Mouse (Mus musculus) embryonic stem cell, embryonic (primary cell): ENCODE measurements around the gene Cd44.

Experiments
- CTCF ChIA-PET, 4 experiments: fragments of 300-600 bp in 2 of 4; fragments of 350-600 bp in 2 of 4; sonication (Branson Sonifier 250); formaldehyde crosslinking; loops; one replicate each; lab custom pipeline; 2022; ENCODE audit warnings: inconsistent platforms in 2 of 4; lab: Charles Lee
- POLR2A ChIA-PET, 4 experiments: fragments of 300-600 bp in 2 of 4; fragments of 350-600 bp in 2 of 4; sonication (Branson Sonifier 250); formaldehyde crosslinking; loops; one replicate each; lab custom pipeline; 2022; ENCODE audit warnings: antibody characterized with exemption in 4 of 4, inconsistent platforms in 1 of 4; lab: Charles Lee

The Cd44 gene

DNA sequence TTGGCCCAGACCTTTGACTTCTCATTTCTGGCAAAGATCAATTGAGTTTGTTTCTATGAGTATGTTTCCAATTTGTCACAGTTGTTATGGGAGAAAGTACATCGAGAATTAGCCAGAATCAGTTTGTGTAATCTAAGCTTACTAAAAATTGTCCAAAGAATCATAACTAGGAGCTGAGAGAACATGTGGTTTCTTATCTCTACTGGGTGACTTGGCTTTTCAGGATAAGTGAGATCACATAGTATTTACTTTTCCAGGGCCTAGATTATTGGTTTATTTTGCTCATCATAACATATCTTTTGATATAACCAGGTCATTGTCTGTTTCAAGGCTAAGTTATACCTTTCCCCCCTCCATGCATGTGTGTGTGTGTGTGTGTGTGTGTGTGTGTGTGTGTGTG, 16.8 kb upstream of the Cd44 start:
- ChIA-PET POLR2A (no interaction called here), CTCF (no interaction called here)

DNA sequence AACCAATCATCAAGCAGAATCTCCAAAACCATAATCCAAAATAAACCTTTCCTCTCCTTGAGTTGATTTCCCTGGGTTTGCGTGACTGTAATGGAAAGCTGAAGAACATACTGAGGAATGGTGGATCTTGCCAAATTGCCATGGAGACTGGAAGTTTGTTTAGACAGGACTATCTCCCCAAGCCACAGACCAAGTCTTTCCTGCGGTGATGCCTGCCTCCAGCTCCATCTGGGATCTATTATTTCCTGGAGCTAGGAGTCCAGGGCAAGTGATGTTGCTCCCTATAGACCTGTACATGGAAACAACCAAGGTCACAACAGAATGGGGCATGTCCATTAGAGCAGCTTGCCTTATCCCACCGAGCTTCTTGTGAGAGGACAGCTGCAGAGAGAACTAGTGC, 15.1 kb upstream of the Cd44 start:
- CTCF ChIA-PET: no interaction called here
- POLR2A ChIA-PET: no interaction called here

DNA sequence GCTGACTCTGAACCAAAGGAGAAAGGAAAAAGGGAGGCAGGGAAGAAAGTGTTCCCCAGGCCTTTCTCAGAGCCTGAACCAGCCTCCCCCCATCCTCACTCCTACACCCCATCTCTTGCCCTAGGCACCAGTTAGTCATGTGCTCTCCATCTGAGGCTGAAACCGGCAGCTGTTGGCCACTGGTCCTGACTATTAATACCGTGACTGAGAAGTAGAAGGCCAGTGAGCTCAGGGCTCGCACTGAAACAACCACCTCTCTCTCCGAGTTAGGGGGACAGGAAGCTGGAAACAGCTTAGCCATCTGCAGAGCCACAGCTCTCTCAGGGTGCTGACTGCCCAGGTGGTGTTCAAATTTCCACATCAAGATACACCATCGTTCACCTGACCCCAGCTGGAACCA, 13.2 kb upstream of the Cd44 start:
- CTCF ChIA-PET: no interaction called here
- POLR2A ChIA-PET: interaction anchor here in 1 of 4 experiments (0.6 kb wide), 1 partner anchor 211 kb away, joined by 3 read pairs; no protein-coding TSS in a partner anchor

DNA sequence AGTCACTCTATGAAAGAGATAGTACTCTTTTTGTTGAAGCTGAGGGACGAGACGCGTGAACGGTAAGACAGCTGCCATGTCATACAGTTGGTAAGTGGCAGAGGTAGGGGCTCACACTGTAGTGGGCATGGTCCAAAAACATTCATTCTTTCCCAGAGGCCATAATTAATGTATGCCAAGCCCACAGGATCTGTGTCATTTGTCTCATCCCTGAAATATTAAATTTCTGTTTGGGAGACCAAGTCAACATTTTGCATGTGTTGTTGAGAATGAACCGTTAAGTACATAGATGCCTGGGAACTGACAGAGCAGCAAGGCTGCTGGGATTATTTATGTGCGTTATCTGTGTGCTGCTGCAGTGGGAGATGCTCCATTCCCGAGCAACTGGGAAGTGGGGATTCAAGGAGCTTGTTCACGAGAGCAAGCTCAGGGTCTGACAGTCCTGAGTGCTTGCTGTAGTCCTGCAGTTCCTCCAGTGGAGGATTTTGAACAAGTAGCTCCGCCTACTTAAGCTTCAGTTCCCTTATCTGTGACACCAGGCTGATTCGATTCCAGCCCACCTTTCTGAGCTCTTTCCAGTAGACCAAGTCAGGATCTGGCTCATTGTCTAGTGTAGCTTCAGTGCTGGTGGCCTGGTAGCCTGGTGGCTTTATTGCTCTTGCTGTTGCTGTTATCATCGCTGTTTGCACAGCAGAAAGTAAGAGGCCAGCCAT, 12.5 kb upstream of the Cd44 start:
- CTCF ChIA-PET: no interaction called here
- POLR2A ChIA-PET: no interaction called here

DNA sequence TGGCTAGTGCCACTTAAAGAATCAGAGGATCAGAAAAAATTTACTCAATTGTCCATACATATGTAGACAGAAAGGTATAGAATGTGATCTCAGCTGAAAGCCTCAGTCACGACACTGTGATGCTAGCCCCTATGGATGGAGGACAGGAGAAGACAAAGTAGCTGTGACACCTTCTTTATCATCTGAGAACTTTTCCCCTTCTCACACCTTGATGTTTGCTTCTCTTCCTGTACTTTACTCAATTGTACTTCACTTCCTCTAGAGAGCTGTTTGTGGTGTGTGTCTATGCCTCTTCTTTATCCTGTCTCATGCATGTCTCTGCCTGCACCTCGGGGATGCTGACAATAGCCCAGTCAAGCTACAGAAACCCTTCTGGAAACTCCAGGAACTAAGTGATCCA, 11.5 kb upstream of the Cd44 start:
- ChIA-PET POLR2A (no interaction called here), CTCF (interaction anchor here in 1 of 4 experiments (1.2 kb wide), 1 partner anchor 13 kb away, joined by 3 read pairs; no protein-coding TSS in a partner anchor)

DNA sequence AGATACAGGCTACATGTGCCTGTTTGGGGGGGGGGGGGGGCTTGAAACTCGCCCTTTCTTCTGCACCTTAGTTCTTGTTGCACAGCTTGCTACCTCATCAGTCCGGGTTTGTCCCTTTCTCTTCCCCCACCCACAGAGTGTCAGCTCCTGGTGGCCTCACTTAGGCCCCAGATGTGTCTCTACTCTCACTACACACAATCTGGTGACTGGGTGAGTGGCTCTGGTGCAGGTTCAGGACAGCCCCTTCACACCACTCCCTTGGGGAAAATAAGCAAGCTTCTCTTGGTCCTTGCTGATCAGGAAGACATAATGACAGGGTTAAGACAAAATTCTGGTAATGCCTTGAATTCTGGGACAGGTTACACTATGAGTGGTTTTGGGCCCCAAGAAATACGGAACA, 11.0 kb upstream of the Cd44 start:
- ChIA-PET CTCF (interaction anchor here in 1 of 4 experiments (1.2 kb wide), 1 partner anchor 12 kb away, joined by 3 read pairs; no protein-coding TSS in a partner anchor), POLR2A (no interaction called here)

DNA sequence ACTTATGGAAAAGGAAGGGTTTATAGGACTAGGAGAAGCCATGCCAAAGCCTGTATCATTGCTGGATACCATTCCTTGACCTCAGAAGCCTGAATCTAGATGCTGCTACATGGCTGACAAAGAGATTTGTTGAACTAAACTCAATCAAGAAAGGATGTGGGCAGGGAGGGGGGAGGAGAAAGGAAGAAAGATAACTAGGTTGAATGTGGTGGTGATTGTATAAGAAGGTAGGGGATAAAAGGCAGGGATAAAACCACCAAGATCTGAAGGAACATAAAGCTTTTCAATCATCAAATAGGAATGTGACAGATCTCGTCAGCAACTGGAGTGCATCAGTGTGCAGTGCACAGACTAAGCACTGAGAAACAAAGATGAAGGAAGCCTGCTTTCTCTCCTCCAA, 7.9 kb upstream of the Cd44 start:
- ChIA-PET POLR2A (no interaction called here), CTCF (no interaction called here)

DNA sequence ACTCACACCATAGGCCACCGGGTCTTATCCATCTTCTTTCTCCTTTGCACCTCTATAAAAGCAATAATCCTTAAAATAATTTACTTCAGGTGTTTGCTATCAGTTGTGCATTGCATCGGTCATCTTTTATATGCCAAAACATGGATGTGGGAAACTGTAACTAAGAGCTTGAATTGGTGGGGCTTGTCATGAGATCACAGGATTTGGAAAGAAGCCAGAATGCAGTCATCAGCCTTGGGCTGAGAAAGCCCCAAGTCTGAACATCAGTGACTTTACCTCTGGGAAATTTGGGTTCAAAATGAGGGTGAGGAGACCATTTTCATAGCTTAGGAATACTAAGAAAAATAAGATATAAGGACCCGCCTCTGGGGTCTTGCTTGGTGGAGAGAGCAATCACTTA, 4.1 kb upstream of the Cd44 start:
- CTCF ChIA-PET: no interaction called here
- POLR2A ChIA-PET: no interaction called here

DNA sequence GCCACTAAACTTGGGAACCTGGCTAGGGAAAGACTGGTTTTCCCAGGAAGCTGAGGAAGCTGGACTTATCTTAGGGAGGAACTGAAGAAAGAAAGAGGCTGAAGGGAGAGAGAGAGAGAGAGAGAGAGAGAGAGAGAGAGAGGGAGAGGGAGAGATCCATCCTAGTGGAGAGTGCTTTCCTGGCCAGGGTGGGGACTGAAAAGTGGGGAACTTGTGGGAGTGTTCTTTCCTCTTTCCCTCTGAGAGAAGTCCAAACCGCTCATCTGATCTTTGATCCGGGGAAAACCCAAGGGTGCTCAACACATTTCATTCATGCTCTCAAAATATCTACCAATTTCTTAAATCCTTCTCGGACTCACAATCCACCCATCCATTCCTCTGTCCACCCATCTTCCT, 361 bp upstream of the Cd44 start:
- ChIA-PET POLR2A (interaction anchor here in 1 of 4 experiments (0.6 kb wide), 1 partner anchor 438 kb away, joined by 3 read pairs; no protein-coding TSS in a partner anchor), CTCF (no interaction called here)

DNA sequence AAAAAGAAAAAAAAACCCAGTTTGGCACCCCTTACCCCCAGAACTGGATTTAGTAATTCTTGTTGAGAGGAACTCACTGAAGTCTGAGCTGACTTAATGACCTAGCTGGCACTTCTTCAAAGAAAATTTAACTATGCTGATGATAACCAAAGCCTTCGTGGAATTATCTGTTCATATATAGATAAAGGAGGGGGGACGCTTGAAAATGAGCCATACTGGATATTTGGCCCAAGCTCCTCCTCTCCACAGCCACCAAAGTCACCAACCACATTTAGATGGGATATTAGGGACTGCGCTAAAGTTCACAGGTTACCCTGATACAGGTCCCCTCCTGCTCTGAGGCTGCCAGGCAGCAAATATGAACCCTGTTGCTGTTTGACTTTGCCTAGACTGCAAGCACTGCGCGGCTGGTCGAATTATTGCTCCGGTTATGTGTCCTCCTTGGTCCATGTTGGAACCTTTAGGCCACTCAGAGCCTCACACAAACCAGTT, 1.2 kb downstream of the Cd44 start:
- CTCF ChIA-PET: interaction anchor here in 1 of 4 experiments (1.1 kb wide), 1 partner anchor 12 kb away, joined by 3 read pairs; no protein-coding TSS in a partner anchor
- POLR2A ChIA-PET: interaction anchor here in 2 of 4 experiments (0.6 to 1.1 kb wide), 2 partner anchors 11 to 586 kb away, joined by 3 to 5 read pairs; no protein-coding TSS in a partner anchor

DNA sequence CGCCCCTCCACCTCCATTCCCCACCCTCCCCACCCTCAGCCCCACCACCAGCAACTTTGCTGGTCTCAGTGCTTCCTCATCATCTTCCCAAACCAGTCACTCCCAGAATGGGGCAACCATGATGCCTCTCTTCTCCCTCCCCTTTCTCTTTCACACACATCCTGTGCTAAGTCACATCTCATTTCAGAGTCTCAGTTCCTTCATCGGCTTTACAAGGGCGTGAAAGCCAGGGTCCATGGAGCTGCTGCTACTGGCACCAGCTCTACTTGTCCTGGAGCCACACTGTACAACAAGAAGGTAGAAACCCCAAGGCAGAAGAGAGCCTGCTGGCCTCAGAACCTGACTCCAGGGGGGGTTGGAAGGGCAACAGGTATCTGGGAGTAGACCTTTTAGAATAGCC, 2.2 kb downstream of the Cd44 start:
- ChIA-PET CTCF (no interaction called here), POLR2A (no interaction called here)

DNA sequence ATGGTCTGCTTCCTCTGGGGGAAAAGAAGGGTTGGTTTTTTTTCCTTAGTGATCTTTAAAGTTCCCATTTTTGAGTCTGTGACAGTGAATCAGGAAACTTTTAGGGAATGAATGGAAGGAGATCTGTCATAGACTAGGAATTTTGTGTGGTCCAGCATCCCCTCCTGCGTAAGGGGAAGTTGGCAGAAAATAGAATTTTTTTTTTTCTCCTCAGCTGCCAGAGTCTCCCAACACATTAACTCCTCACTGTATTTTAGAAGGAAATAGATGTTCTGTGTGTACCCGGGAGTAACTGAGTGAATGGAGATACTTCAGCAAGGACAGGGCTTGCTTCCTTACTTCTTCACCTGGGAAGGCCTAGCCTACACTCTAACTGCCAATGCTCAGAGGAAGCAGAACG, 2.9 kb downstream of the Cd44 start:
- POLR2A ChIA-PET: no interaction called here
- CTCF ChIA-PET: no interaction called here

DNA sequence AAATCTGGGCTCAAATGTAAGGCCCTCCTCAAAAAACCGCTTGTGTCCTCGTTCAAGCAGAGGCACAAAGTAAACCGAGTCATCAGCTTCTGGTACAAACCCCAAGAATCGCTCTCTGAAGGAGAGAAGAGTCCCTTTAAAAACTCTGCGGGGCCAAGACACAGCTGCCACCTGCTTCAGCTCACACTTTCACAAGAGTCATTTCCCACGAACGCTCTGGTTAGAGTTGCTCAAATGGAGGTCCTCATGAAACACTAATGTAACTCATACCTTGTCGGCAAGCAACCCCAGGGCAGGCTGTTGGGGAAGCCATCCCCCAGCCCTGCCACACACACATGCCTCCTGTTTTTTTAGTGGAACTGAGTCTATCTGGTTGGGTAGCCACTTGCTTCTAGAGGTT, 5.3 kb downstream of the Cd44 start:
- POLR2A ChIA-PET: no interaction called here
- CTCF ChIA-PET: no interaction called here

DNA sequence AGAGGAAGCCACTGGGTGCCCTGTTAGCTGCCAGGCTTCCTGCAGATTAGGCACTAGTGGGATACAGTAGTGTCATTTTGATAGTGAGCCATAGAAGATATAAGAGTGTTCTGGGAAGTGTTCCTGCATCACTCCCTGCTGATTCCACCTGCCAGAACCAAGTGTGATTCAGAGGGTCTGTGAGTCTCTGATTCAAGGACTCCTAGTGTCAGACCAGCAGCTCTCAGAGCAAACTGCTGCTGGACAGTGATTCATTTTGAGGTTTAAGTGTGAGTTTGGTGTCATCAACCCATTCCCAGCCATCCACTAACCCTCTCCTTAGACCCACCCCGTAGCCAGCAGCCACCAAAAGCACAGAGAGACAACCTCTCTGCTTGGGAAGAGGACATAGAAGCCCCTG, 6.3 kb downstream of the Cd44 start:
- CTCF ChIA-PET: no interaction called here
- POLR2A ChIA-PET: no interaction called here

DNA sequence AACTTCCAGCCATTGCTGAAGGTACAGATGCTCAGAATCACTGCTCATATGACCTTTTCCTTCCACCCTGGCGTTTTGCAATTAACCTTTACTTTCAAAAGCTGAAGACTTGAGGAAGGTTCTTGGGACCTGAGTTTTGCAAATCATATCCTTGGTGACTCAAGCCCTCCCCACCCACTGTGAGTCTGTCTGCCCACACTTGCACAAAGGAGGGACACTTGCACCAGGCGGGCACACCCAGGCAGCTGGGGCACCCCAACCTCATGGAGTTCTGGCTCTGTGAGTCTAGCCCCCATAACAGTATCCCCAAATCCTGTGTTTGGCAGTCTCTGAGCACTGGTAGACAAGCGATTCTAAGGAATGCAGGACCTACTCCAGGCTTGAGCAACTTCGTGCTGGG, 6.7 kb downstream of the Cd44 start:
- POLR2A ChIA-PET: no interaction called here

DNA sequence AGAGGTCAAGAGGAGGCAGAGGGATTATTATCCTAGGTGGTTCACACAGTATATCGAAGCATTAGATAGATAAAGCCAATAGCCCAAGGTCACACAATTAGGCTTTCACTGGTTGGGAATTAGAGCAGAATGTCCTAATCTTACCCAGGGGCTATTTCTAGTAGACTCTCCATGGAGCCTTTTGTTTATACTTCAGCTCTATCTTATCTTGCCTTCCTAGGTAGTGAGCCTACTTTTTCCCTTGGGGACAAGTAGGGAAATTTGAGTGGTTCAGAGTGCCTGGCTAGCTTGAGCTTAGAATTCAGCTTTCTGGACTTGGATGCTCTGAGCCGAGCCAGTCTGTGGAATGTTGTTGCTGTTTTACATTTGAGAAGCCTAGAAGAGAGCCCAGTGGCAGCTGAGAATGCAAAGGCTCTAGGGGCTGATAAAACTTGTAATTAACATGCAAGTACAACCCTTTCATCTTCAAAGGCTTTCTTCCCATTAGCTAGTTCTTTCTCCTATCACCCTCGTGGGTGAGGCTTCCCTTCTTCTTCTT, 12.7 kb downstream of the Cd44 start:
- ChIA-PET CTCF (no interaction called here), POLR2A (interaction anchor here in 2 of 4 experiments (0.6 to 1.0 kb wide), 4 partner anchors 12 to 259 kb away, joined by 3 to 5 read pairs (median 4); no protein-coding TSS in a partner anchor)

More for the DNA sequence above, 6.7 kb downstream of the Cd44 start:
- CTCF ChIA-PET: no interaction called here

DNA sequence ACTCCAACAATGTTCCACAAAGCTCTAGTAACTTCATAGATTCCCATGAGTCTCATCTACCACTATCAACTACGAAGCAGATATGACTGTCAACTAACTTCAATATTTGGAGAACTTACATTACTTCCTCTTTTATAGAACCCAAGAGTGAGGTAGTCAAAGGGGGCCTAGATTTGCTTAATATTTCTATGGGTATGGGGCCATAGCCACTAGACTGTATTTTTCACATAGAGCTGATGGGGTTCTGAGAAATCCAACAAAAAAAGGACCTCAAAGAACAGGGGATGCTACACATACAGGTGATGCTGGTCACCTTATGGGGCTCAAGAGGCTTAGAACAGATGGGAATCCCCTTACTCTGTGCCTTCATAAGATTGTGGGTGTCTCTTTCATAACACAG, 14.3 kb downstream of the Cd44 start:
- CTCF ChIA-PET: no interaction called here
- POLR2A ChIA-PET: no interaction called here

DNA sequence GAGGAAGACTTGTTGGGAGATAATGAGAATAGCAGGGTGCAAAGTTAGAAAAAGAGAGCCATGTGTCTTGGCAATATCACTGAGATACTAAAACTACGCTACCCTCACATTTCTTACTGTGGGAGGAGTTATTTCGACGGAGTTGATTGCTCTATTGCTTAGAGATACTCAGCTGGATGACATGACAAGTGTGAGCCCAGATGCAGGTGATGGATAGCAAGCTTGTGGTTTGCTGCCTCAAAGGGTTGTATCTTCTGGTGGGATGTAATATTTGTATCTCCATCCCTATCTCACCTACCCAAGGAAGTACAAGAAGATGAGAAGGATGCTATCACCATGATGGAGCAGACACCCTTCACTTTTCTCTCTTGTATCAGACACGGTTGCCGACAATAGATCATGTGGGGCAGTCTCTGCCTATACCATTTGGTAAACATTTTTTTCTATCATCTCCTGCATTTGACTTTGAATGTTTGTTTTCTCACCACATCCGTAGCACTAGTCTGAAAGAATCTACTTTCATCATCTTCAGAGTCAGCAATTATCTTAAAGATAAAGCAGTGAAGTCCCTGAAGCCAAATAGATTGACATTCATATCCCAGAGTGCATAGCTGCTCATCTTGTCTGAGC, 15.0 kb downstream of the Cd44 start:
- POLR2A ChIA-PET: no interaction called here
- CTCF ChIA-PET: no interaction called here

DNA sequence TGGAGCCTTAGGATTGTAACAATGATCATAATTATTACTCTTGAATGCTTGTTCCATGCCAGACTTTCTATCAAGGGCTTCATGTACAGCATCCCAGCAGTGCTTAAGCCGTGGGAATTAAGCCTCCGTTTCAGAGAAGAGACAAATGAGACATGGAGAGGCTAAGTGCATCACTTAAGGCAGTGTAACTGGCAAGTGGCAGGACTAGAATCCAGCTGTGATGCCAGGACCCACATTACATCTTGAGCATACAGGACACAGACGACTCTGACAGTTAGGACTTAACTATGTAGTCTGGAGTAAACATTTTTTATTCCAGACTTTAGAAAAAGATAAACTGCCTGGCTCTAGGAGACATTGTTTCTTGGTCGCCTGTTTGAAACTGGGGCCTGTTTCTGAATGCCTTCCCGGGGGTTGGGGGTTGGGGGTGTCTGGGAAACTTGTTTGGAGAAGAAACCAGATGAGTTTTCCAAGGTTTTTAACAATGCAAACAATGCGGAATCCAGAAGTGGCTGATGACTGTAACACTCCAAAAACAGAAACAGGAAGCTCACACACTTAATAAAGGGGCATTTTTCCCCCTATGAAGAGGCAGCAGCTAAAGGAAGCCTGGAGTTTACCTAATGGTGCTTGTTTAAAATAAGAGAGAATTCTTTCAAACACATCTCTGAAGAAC, 18.7 kb downstream of the Cd44 start:
- ChIA-PET POLR2A (interaction anchor here in 1 of 4 experiments (0.7 to 1.2 kb wide), 2 partner anchors 9 to 141 kb away, joined by 3 read pairs; no protein-coding TSS in a partner anchor), CTCF (no interaction called here)
